8 mouse cellular contexts compared by ENCODE assay signal in genomic region chr9:69397432-69397759, GRCm38 (mm10). TPM values are rescaled to one million over a fixed set of nuclear protein-coding genes. Genes with fewer than 3 reads are reported as not detected.
DNase-seq lines count a peak whose midpoint lies in the region; ATAC-seq and TF ChIP-seq lines count a peak whose summit lies in the region.

No protein-coding gene starts in this region.

- H3K9ac ChIP-seq in hindbrain, embryonic 16.5 days (ENCODE audit: low read depth, low read length): peak overlapping the region; percentile 95
- H3K9ac ChIP-seq in midbrain, embryonic 14.5 days (replicated peaks; ENCODE audit: low read length): peak overlapping the region; percentile 80

- H3K36me3 ChIP-seq in kidney, adult 2 months (ENCODE audit: control insufficient read depth, insufficient read depth, low read length): no peaks in the 10 kb centered on the region
- no peaks in the 10 kb centered on the region for H3K36me3 ChIP-seq in hindbrain, embryonic 16.5 days (ENCODE audit: control insufficient read depth, insufficient read depth, low read length)
- no peaks in the 10 kb centered on the region for H3K36me3 ChIP-seq in midbrain, embryonic 14.5 days (ENCODE audit: control insufficient read depth, insufficient read depth, low read length)

- H3K4me2 ChIP-seq in hindbrain, embryonic 16.5 days (ENCODE audit: low read length): peak overlapping the region; percentile 95
- H3K4me2 ChIP-seq in midbrain, embryonic 14.5 days (ENCODE audit: low read length): peak overlapping the region; percentile 86

- H3K27ac ChIP-seq in kidney, adult 2 months (ENCODE audit: insufficient read depth, low read depth, low read length): peak overlapping the region; percentile 35; the same call in 1 of the 2 replicates
- peak overlapping the region; percentile 95 for H3K27ac ChIP-seq in hindbrain, embryonic 16.5 days (ENCODE audit: low read depth, low read length)
- peak overlapping the region; percentile 89; the same call in 1 of the 2 replicates for H3K27ac ChIP-seq in midbrain, embryonic 14.5 days (replicated peaks; ENCODE audit: low read depth, low read length)

- TF ChIP-seq POLR2A in kidney, adult 2 months (IDR thresholded peaks at IDR 0.05; ENCODE audit: low read depth, low read length): no peak

- peak overlapping the region; percentile 99 for H3K4me3 ChIP-seq in kidney, adult 2 months (ENCODE audit: insufficient read depth, low read depth, low read length)
- peak overlapping the region; percentile 82 for H3K4me3 ChIP-seq in hindbrain, embryonic 16.5 days (ENCODE audit: low read length)
- H3K4me3 ChIP-seq in midbrain, embryonic 14.5 days (replicated peaks; ENCODE audit: low read depth, low read length): peak overlapping the region; percentile 60

- no peaks in the 10 kb centered on the region for H3K9me3 ChIP-seq in hindbrain, embryonic 16.5 days (ENCODE audit: control insufficient read depth, low read length)
- H3K9me3 ChIP-seq in midbrain, embryonic 14.5 days (ENCODE audit: control insufficient read depth, low read length): no peaks in the 10 kb centered on the region

- DNase-seq in kidney, adult 2 months: no peak
- no peak for DNase-seq in kidney, postnatal 36 days
- peak; percentile 9 for DNase-seq in c-Kit-positive CD71-positive TER-119-positive erythroid progenitor cells, embryonic 14.5 days (ENCODE audit: low spot score)
- DNase-seq in midbrain, embryonic 14.5 days: no peak
- DNase-seq in adrenal gland, adult 8-10 months: no peak
- no peak for DNase-seq in gastrocnemius, postnatal 10 days
- no peak for DNase-seq in spleen, adult 18-20 months

- peaks cover 8% of the 10 kb centered on the region; the same call in 1 of the 2 replicates for H3K4me1 ChIP-seq in kidney, adult 2 months (ENCODE audit: control insufficient read depth, insufficient read depth, low read length)
- H3K4me1 ChIP-seq in hindbrain, embryonic 16.5 days (ENCODE audit: control insufficient read depth, insufficient read depth, low read depth, low read length): peaks cover 9% of the 10 kb centered on the region
- H3K4me1 ChIP-seq in midbrain, embryonic 14.5 days (ENCODE audit: control insufficient read depth, insufficient read depth, low read length): peaks cover 9% of the 10 kb centered on the region

- H3K27me3 ChIP-seq in kidney, adult 2 months (replicated peaks; ENCODE audit: control insufficient read depth, insufficient read depth, low read length): no peaks in the 10 kb centered on the region
- H3K27me3 ChIP-seq in hindbrain, embryonic 16.5 days (replicated peaks; ENCODE audit: control insufficient read depth, insufficient read depth, low read length): no peaks in the 10 kb centered on the region
- no peaks in the 10 kb centered on the region for H3K27me3 ChIP-seq in midbrain, embryonic 14.5 days (ENCODE audit: control insufficient read depth, insufficient read depth, low read length)

- 58% methylated on average over 2 of the region's 2 CpGs for WGBS in kidney, adult 2 months
- WGBS in hindbrain, embryonic 16.5 days: 66% methylated on average over 2 of the region's 2 CpGs
- WGBS in midbrain, embryonic 14.5 days: 74% methylated on average over 2 of the region's 2 CpGs

- no peak for TF ChIP-seq CTCF in kidney, adult 2 months (conservative IDR thresholded peaks at IDR 0.05; ENCODE audit: insufficient read depth, insufficient read length, low read depth, low read length)

- ATAC-seq in hindbrain, embryonic 16.5 days: peak; percentile 55
- no peak; the same call in 1 of the 2 replicates for ATAC-seq in midbrain, embryonic 14.5 days (ENCODE audit: low FRiP score, low TSS enrichment)

RNA-seq across cellular contexts. Expression of gene Ice2, which starts 0.3 kb away (rescaled TPM):
- polyA plus RNA-seq in kidney, adult 2 months (2012; rRNA removed): 2.9 and 3.5 TPM in 2 replicates
- 8.3 and 9.4 TPM in 2 replicates for polyA plus RNA-seq in hindbrain, embryonic 16.5 days (2015; fragmentation: Nextera tagmentation; extraction: Ambion mirVana)
- 10.4 and 12.8 TPM in 2 replicates for polyA plus RNA-seq in midbrain, embryonic 14.5 days (2014; fragmentation: Nextera tagmentation; extraction: Ambion mirVana)
- total RNA-seq in adrenal gland, adult 8-10 months (2022): 10 to 100 TPM; 13.9 to 22.5 (median 18.6) TPM
- 1 to 10 TPM; 5.7 to 8.0 TPM for total RNA-seq in gastrocnemius, postnatal 10 days (2021)

RNA-seq across cellular contexts. Expression of gene Anxa2, which starts 56.0 kb away (rescaled TPM):
- polyA plus RNA-seq in kidney, adult 2 months (2012; rRNA removed): 122 and 131 TPM in 2 replicates
- 153 and 199 TPM in 2 replicates for polyA plus RNA-seq in hindbrain, embryonic 16.5 days (2015; fragmentation: Nextera tagmentation; extraction: Ambion mirVana)
- 48.8 and 105 TPM in 2 replicates for polyA plus RNA-seq in midbrain, embryonic 14.5 days (2014; fragmentation: Nextera tagmentation; extraction: Ambion mirVana)
- total RNA-seq in adrenal gland, adult 8-10 months (2022): 100 to 1,000 TPM; 281 to 586 (median 466) TPM
- total RNA-seq in gastrocnemius, postnatal 10 days (2021): 100 to 1,000 TPM; 142 to 185 TPM

Comparison
In these comparisons a context has a peak if more than half of its experiments do, and no peak if none do; other contexts are left out.
1. H3K27ac ChIP-seq: peak in every context shown above with its lines; median percentile 95 in hindbrain, embryonic 16.5 days; 89 in midbrain, embryonic 14.5 days; 35 in kidney, adult 2 months.